Mouse (Mus musculus) forebrain, embryonic 10.5 days (tissue): ENCODE data around the gene Cd300e. TPM values are rescaled to one million over a fixed set of nuclear protein-coding genes. Genes with fewer than 3 reads are reported as not detected.
A peak's percentile ranks its signal among the peaks of the same experiment; 100 is the strongest.

ENCODE experiments used
- DNase-seq: peaks from one replicate; pipeline ENCODE4 v3.0.0-alpha.2; 2017; ENCODE audit warnings: low spot score; ENCODE audit errors: extremely low spot score
- H3K27ac ChIP-seq: fragments of 300-500 bp; sonication (generic); 2 replicates; pipeline ENCODE4 v1.5.1; 2016; ENCODE audit warnings: mild to moderate bottlenecking
- H3K27me3 ChIP-seq: fragments of 300-500 bp; sonication (generic); 2 replicates; pipeline ENCODE4 v1.6.1; 2016; ENCODE audit warnings: mild to moderate bottlenecking; ENCODE audit not compliant: poor library complexity, severe bottlenecking
- H3K36me3 ChIP-seq: fragments of 300-500 bp; sonication (generic); replicated peaks from 2 replicates; pipeline ENCODE4 v1.6.1; 2016; ENCODE audit warnings: mild to moderate bottlenecking, moderate library complexity
- H3K4me1 ChIP-seq: fragments of 300-500 bp; sonication (generic); 2 replicates; pipeline ENCODE4 v1.6.1; 2016
- H3K4me3 ChIP-seq: fragments of 300-500 bp; sonication (generic); 2 replicates; pipeline ENCODE4 v1.5.1; 2016; ENCODE audit warnings: mild to moderate bottlenecking, moderate library complexity
- H3K9me3 ChIP-seq: fragments of 300-500 bp; sonication (generic); 2 replicates; pipeline ENCODE4 v1.6.1; 2016; ENCODE audit warnings: mild to moderate bottlenecking, moderate library complexity
- WGBS: fragments of 180-500 bp; shearing (Covaris S2); methylation state at CpG from one replicate; pipeline ENCODE4 v1.1.7; 2016; 5-methylcytosine and 5-hydroxymethylcytosine counted together
- polyA plus RNA-seq: library from polyadenylated mRNA; unstranded; fragments of >200 nt; fragmentation: Nextera tagmentation; extraction: Ambion mirVana; gene quantifications from 2 replicates; pipeline ENCODE4 v1.2.1, GENCODE M21; 2016

The Cd300e gene
- polyA plus RNA-seq, result not detected in 2 replicates

DNA sequence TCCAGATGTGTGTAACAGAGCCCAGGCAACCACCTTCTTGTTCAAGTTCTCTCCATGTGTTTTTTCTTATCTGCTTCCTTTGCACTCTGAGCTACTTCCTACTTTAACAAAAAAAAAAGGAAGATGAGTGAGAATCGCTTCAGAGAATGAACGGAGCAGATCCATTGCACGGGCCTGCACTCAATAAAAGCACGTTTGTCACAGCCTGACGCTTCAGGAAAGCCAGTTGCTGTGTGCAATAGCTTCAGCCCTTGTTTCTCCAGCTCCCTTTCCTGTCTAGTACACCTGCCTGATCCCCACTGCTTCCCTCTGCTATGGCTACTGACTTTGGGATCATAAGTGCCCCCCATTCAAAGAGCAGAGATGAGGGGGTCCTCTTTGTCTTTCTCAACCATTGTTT, at the start of gene Cd300e:
Gene Cd300e, minus strand, starts transcription at position 101 of the 400 bp plus-strand sequence.
- H3K27ac ChIP-seq, result no peak within 1 kb of the TSS
- H3K4me3 ChIP-seq, result no peak within 1 kb of the TSS
- 40% methylated on average over 5 of the region's 5 CpGs for WGBS

GRCm38 (mm10) chr11:115110271-115110670, 48.3 kb upstream of the Cd300e start:
- H3K36me3 ChIP-seq, result no peaks in the 10 kb centered on the region
- DNase-seq, result no peak
- 76% methylated on average over 5 of the region's 5 CpGs for WGBS
- peaks cover 14% of the 10 kb centered on the region for H3K4me1 ChIP-seq
- no peaks in the 10 kb centered on the region for H3K9me3 ChIP-seq
- no peaks in the 10 kb centered on the region for H3K27me3 ChIP-seq
- no peak overlapping the region for H3K4me3 ChIP-seq
- no peak overlapping the region for H3K27ac ChIP-seq

More for the DNA sequence above, at the start of gene Cd300e:
- H3K9me3 ChIP-seq, result no peaks in the 10 kb centered on the region
- H3K27me3 ChIP-seq, result no peaks in the 10 kb centered on the region
- DNase-seq, result no peak
- no peaks in the 10 kb centered on the region for H3K36me3 ChIP-seq
- H3K4me1 ChIP-seq, result peaks cover 8% of the 10 kb centered on the region

GRCm38 (mm10) chr11:115108176-115108575, 46.2 kb upstream of the Cd300e start:
- H3K9me3 ChIP-seq, result no peaks in the 10 kb centered on the region
- H3K4me1 ChIP-seq, result peaks cover 23% of the 10 kb centered on the region
- H3K27ac ChIP-seq, result no peak overlapping the region; the same call in 1 of the 2 replicates
- 93% methylated on average over 8 of the region's 8 CpGs for WGBS
- H3K4me3 ChIP-seq, result no peak overlapping the region
- no peaks in the 10 kb centered on the region for H3K27me3 ChIP-seq
- no peak for DNase-seq
- no peaks in the 10 kb centered on the region for H3K36me3 ChIP-seq

- Histone ChIP-seq H3K4me1 (peaks cover 23% of the 10 kb centered on the region), H3K4me3 (no peak overlapping the region), H3K27ac (no peak overlapping the region), H3K36me3 (no peaks in the 10 kb centered on the region), H3K9me3 (no peaks in the 10 kb centered on the region), H3K27me3 (no peaks in the 10 kb centered on the region)
- WGBS, result 68% methylated on average over 4 of the region's 4 CpGs
- DNase-seq, result no peak
Observed at GRCm38 (mm10) chr11:115107403-115107916, 45.5 kb upstream of the Cd300e start.

- H3K4me1 ChIP-seq, result peaks cover 26% of the 10 kb centered on the region
Observed at GRCm38 (mm10) chr11:115106638-115107037, 44.7 kb upstream of the Cd300e start.

DNA sequence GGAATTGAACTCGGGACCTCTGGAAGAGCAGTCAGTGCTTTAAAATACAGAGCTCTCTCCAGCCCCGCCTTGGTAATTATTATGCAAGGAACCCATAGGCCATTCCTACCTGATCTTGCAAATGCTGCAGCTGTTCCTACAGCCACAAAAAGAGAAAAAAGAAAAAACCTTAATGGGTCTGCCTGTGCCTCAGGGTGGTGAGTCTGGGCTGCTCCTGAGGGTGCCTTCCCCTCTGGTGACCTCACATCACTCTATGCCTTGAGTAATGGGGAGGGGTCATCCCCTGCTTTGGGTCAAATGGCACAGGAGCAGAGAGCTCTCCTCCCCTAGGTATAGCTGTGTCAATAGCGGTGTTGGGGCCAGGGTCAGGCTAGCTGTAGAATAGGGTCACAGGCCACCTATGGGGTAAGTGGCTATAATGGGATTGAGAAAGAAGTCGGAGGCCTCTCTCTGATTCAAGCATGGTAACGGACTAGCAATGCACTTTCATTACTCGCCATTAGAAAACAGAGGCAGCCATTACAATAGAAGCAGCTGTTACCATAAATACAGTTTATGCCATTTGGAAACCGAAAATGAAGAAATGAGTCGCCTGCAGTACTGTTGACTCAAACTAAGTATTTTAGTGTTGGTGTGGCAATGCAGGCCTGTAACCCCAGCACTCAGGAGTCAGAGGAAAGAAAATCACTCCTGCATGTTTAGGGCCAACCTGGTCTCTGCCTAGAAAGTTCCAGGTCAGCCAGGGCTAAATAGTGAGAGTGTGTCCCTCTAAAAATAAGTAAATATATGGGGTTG, 43.0 kb upstream of the Cd300e start:
- no peak overlapping the region for H3K27ac ChIP-seq
- no peaks in the 10 kb centered on the region for H3K27me3 ChIP-seq
- DNase-seq, result no peak
- H3K9me3 ChIP-seq, result no peaks in the 10 kb centered on the region
- 60% methylated on average over 8 of the region's 8 CpGs for WGBS
- H3K36me3 ChIP-seq, result no peaks in the 10 kb centered on the region
- H3K4me3 ChIP-seq, result no peak overlapping the region
- peaks cover 37% of the 10 kb centered on the region for H3K4me1 ChIP-seq

More at GRCm38 (mm10) chr11:115106638-115107037, 44.7 kb upstream of the Cd300e start:
- Histone ChIP-seq H3K36me3 (no peaks in the 10 kb centered on the region), H3K4me3 (no peak overlapping the region), H3K9me3 (no peaks in the 10 kb centered on the region), H3K27ac (no peak overlapping the region), H3K27me3 (no peaks in the 10 kb centered on the region)
- DNase-seq, result no peak
- WGBS, result 85% methylated on average over 2 of the region's 2 CpGs

DNA sequence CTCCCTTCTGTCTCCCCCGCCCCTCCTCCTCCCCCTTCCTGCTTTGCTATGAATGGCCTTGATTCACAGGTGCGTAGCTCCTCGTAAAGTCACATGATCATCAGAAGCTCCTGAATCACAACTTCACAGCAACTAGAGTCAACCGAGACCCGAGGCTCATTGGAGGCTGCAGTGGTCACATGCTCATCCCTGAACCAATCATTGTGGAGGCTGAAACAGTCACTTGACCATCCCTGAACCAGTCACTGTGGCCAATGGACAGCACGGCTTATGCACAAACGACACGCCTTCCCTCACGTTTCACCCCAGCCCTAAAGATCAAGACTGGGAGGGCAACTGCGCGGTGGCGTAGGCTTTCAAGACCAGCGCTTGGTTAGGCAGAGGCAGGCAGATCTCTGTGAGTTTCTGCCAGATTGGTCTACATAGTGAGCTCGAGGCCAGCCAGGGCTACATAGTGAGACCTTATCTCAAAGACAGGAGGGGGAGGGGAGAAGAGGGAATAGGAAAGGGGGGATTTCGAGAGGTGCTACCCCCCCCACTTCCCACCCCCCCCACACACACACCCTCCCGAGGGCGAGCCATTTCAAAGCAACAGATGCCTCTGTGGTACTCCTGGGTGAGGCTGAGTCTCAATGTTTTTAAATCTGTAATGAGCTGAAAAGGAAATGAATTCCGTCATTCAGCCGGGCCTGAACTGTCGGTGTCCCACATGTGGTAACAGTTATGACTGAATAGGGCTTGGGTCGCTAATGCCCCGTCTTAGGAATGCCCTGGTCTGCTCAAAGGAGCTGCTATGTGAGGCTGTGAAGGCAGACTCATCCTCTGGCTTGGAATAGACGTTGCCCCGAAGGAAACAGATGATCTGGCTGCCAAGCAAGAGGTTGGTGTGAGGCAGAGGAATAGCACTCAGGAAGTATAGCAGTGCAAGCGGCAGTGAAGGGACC, 41.8 kb upstream of the Cd300e start:
- Histone ChIP-seq H3K9me3 (no peaks in the 10 kb centered on the region), H3K4me3 (no peak overlapping the region), H3K36me3 (no peaks in the 10 kb centered on the region), H3K27me3 (no peaks in the 10 kb centered on the region), H3K4me1 (peaks cover 49% of the 10 kb centered on the region), H3K27ac (peak overlapping the region; percentile 36; the same call in 1 of the 2 replicates)
- WGBS, result 76% methylated on average over 25 of the region's 25 CpGs
- DNase-seq, result no peak

- H3K9me3 ChIP-seq, result no peaks in the 10 kb centered on the region
- H3K4me3 ChIP-seq, result no peak overlapping the region
- peaks cover 41% of the 10 kb centered on the region for H3K4me1 ChIP-seq
- no peak for DNase-seq
- H3K36me3 ChIP-seq, result no peaks in the 10 kb centered on the region
- no peak overlapping the region for H3K27ac ChIP-seq
- WGBS, result 92% methylated on average over 9 of the region's 9 CpGs
- H3K27me3 ChIP-seq, result no peaks in the 10 kb centered on the region
Observed at GRCm38 (mm10) chr11:115102116-115102515, 40.1 kb upstream of the Cd300e start.

DNA sequence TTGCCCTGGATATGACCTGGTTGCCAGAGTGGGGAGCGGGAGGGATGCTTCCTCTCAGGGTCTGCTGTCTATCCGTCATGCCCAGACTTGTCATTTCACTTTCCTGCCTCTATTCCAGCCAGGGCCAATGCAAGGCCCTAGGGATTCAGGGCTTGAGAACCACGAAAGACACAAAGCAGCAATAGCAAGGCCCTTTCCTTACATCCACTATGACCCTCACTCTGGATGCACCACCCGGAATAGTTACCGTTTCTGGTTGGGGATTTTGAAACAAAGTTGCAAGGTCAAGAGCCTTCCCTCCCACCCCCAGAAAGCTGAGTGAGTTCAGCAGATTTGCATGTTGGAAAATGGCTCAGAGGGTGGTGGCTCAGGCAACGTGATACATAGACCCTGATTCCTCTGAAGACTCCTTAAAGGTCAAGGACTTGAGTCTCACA, 39.7 kb upstream of the Cd300e start:
- WGBS, result 72% methylated on average over 6 of the region's 6 CpGs
- Histone ChIP-seq H3K9me3 (no peaks in the 10 kb centered on the region), H3K4me3 (no peak overlapping the region), H3K27ac (no peak overlapping the region), H3K36me3 (no peaks in the 10 kb centered on the region), H3K27me3 (no peaks in the 10 kb centered on the region), H3K4me1 (peaks cover 40% of the 10 kb centered on the region)
- DNase-seq, result no peak

DNA sequence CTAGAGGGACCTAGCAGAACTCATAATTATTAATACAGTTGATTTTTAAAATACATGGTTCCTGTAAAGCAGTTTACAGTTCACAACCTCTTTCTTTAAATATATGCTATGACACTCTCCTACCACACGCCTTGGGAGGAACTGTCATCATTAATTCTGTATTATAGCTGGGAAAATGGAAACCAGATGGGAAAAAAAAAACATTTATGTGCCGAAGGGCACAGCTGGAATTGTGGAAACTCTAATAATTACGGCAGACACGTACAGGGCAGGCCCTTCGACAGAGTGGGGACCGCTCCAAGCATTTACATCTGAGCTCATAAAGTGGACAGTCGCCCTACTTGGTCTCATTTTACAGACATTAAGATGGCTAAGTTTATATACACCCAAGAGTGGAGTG, 38.8 kb upstream of the Cd300e start:
- Histone ChIP-seq H3K27me3 (no peaks in the 10 kb centered on the region), H3K36me3 (no peaks in the 10 kb centered on the region), H3K4me1 (peaks cover 40% of the 10 kb centered on the region), H3K4me3 (no peak overlapping the region), H3K9me3 (no peaks in the 10 kb centered on the region), H3K27ac (no peak overlapping the region)
- 65% methylated on average over 7 of the region's 7 CpGs for WGBS
- DNase-seq, result no peak

GRCm38 (mm10) chr11:115100032-115100621, 38.1 kb upstream of the Cd300e start:
- Histone ChIP-seq H3K4me1 (peaks cover 38% of the 10 kb centered on the region), H3K27me3 (no peaks in the 10 kb centered on the region), H3K4me3 (no peak overlapping the region), H3K36me3 (no peaks in the 10 kb centered on the region), H3K9me3 (no peaks in the 10 kb centered on the region), H3K27ac (no peak overlapping the region)
- DNase-seq, result no peak
- 86% methylated on average over 5 of the region's 5 CpGs for WGBS

DNA sequence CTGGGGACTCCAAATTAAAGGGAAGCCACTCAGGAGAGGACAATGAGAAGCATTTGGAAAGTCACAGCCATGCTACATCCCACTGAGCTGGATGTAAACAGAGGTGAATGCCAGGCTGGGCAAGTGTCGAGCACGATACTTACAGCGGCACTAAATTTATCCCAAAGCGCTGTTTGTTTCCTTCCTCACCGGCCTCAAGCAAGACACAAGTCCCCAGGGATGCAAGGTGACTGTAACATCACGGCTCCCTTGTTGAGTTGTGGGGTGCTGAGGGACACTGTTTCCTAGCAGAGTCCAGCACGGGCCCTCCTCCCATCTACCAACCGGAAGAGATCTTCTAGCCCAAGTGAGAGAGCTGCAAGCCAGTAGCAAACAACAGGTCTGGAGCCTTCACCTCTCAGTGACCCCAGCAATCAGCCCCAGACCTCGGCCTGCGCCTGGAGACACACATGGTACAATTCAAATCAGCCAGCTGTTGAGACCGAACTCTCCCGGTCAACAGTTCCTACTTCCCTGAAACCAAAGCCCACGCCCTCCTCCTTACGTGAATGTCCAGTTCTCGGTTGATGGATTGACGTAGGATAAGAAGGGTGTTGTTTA, 37.4 kb upstream of the Cd300e start:
- peaks cover 33% of the 10 kb centered on the region for H3K4me1 ChIP-seq
- no peaks in the 10 kb centered on the region for H3K36me3 ChIP-seq
- DNase-seq, result peak; percentile 42
- no peaks in the 10 kb centered on the region for H3K27me3 ChIP-seq
- H3K27ac ChIP-seq, result peak overlapping the region; percentile 53; the same call in 1 of the 2 replicates
- no peak overlapping the region for H3K4me3 ChIP-seq
- whole genome bisulfite sequencing, result 69% methylated on average over 16 of the region's 16 CpGs
- H3K9me3 ChIP-seq, result no peaks in the 10 kb centered on the region
